Mouse (Mus musculus): ENCODE measurements around the gene Srl. TPM values are rescaled to one million over a fixed set of nuclear protein-coding genes. Genes with fewer than 3 reads are reported as not detected.

Srl gene
- polyA plus RNA-seq, 1 experiment from 2014 or later = 4.4 TPM

- WGBS (ENCODE audit: insufficient replicate concordance) = 63% methylated on average over 7 of the region's 7 CpGs
- ATAC-seq (ENCODE audit: low read depth) = no peak
These were observed 18.2 kb downstream of the Srl start for GRCm38 (mm10) chr16:4523313-4524004.

GRCm38 (mm10) chr16:4522879-4523278, 18.7 kb downstream of the Srl start:
- Histone ChIP-seq H3K36me3 (ENCODE audit: control insufficient read depth, insufficient read depth) (no peaks in the 10 kb centered on the region), H3K9me3 (replicated peaks; ENCODE audit: control insufficient read depth, low read length) (no peaks in the 10 kb centered on the region), H3K4me3 (ENCODE audit: low read depth, low read length) (no peak overlapping the region), H3K4me2 (ENCODE audit: low read depth, low read length) (no peak overlapping the region), H3K27me3 (ENCODE audit: control insufficient read depth, insufficient read depth, low read depth, low read length) (no peaks in the 10 kb centered on the region), H3K9ac (ENCODE audit: low read depth, low read length) (no peak overlapping the region), H3K4me1 (ENCODE audit: control insufficient read depth, low read depth, low read length) (no peaks in the 10 kb centered on the region), H3K27ac (ENCODE audit: low read length) (no peak overlapping the region)
- 52% methylated on average over 8 of the region's 8 CpGs for WGBS (ENCODE audit: insufficient replicate concordance)
- no peak for ATAC-seq (ENCODE audit: low read depth)

More at GRCm38 (mm10) chr16:4523313-4524004, 18.2 kb downstream of the Srl start:
- Histone ChIP-seq H3K36me3 (ENCODE audit: control insufficient read depth, insufficient read depth) (no peaks in the 10 kb centered on the region), H3K9ac (ENCODE audit: low read depth, low read length) (no peak overlapping the region), H3K27ac (ENCODE audit: low read length) (no peak overlapping the region), H3K9me3 (replicated peaks; ENCODE audit: control insufficient read depth, low read length) (no peaks in the 10 kb centered on the region), H3K4me1 (ENCODE audit: control insufficient read depth, low read depth, low read length) (no peaks in the 10 kb centered on the region), H3K4me3 (ENCODE audit: low read depth, low read length) (no peak overlapping the region), H3K27me3 (ENCODE audit: control insufficient read depth, insufficient read depth, low read depth, low read length) (no peaks in the 10 kb centered on the region), H3K4me2 (ENCODE audit: low read depth, low read length) (no peak overlapping the region)

GRCm38 (mm10) chr16:4521735-4522530, 19.7 kb downstream of the Srl start:
- Histone ChIP-seq H3K27ac (ENCODE audit: low read length) (no peak overlapping the region), H3K9ac (ENCODE audit: low read depth, low read length) (no peak overlapping the region), H3K9me3 (replicated peaks; ENCODE audit: control insufficient read depth, low read length) (no peaks in the 10 kb centered on the region), H3K4me1 (ENCODE audit: control insufficient read depth, low read depth, low read length) (no peaks in the 10 kb centered on the region), H3K27me3 (ENCODE audit: control insufficient read depth, insufficient read depth, low read depth, low read length) (no peaks in the 10 kb centered on the region), H3K36me3 (ENCODE audit: control insufficient read depth, insufficient read depth) (no peaks in the 10 kb centered on the region), H3K4me2 (ENCODE audit: low read depth, low read length) (no peak overlapping the region), H3K4me3 (ENCODE audit: low read depth, low read length) (no peak overlapping the region)
- no peak for ATAC-seq (ENCODE audit: low read depth)
- 68% methylated on average over 5 of the region's 5 CpGs for WGBS (ENCODE audit: insufficient replicate concordance)

GRCm38 (mm10) chr16:4521074-4521667, 20.4 kb downstream of the Srl start:
- no peaks in the 10 kb centered on the region for H3K27me3 ChIP-seq (ENCODE audit: control insufficient read depth, insufficient read depth, low read depth, low read length)
- WGBS (ENCODE audit: insufficient replicate concordance) = 39% methylated on average over 4 of the region's 4 CpGs
- no peak for ATAC-seq (ENCODE audit: low read depth)
- H3K9me3 ChIP-seq (replicated peaks; ENCODE audit: control insufficient read depth, low read length) = no peaks in the 10 kb centered on the region
- no peaks in the 10 kb centered on the region for H3K36me3 ChIP-seq (ENCODE audit: control insufficient read depth, insufficient read depth)
- H3K4me3 ChIP-seq (ENCODE audit: low read depth, low read length) = no peak overlapping the region
- no peak overlapping the region for H3K27ac ChIP-seq (ENCODE audit: low read length)
- no peak overlapping the region for H3K4me2 ChIP-seq (ENCODE audit: low read depth, low read length)
- no peak overlapping the region for H3K9ac ChIP-seq (ENCODE audit: low read depth, low read length)
- H3K4me1 ChIP-seq (ENCODE audit: control insufficient read depth, low read depth, low read length) = no peaks in the 10 kb centered on the region

- Histone ChIP-seq H3K4me3 (ENCODE audit: low read depth, low read length) (no peak overlapping the region), H3K4me1 (ENCODE audit: control insufficient read depth, low read depth, low read length) (no peaks in the 10 kb centered on the region), H3K4me2 (ENCODE audit: low read depth, low read length) (no peak overlapping the region)
These were observed 20.9 kb downstream of the Srl start for GRCm38 (mm10) chr16:4520673-4521072.

GRCm38 (mm10) chr16:4519825-4520224, 21.8 kb downstream of the Srl start:
- Histone ChIP-seq H3K27ac (ENCODE audit: low read length) (no peak overlapping the region), H3K36me3 (ENCODE audit: control insufficient read depth, insufficient read depth) (no peaks in the 10 kb centered on the region), H3K9me3 (replicated peaks; ENCODE audit: control insufficient read depth, low read length) (no peaks in the 10 kb centered on the region), H3K4me2 (ENCODE audit: low read depth, low read length) (no peak overlapping the region), H3K4me1 (ENCODE audit: control insufficient read depth, low read depth, low read length) (no peaks in the 10 kb centered on the region), H3K4me3 (ENCODE audit: low read depth, low read length) (no peak overlapping the region), H3K9ac (ENCODE audit: low read depth, low read length) (no peak overlapping the region), H3K27me3 (ENCODE audit: control insufficient read depth, insufficient read depth, low read depth, low read length) (no peaks in the 10 kb centered on the region)
- no peak for ATAC-seq (ENCODE audit: low read depth)
- WGBS (ENCODE audit: insufficient replicate concordance) = 70% methylated on average over 2 of the region's 2 CpGs

More at GRCm38 (mm10) chr16:4520673-4521072, 20.9 kb downstream of the Srl start:
- no peaks in the 10 kb centered on the region for H3K9me3 ChIP-seq (replicated peaks; ENCODE audit: control insufficient read depth, low read length)
- H3K36me3 ChIP-seq (ENCODE audit: control insufficient read depth, insufficient read depth) = no peaks in the 10 kb centered on the region
- H3K9ac ChIP-seq (ENCODE audit: low read depth, low read length) = no peak overlapping the region
- no peak for ATAC-seq (ENCODE audit: low read depth)
- WGBS (ENCODE audit: insufficient replicate concordance) = 54% methylated on average over 8 of the region's 8 CpGs
- H3K27me3 ChIP-seq (ENCODE audit: control insufficient read depth, insufficient read depth, low read depth, low read length) = no peaks in the 10 kb centered on the region
- no peak overlapping the region for H3K27ac ChIP-seq (ENCODE audit: low read length)

GRCm38 (mm10) chr16:4519157-4519556, 22.5 kb downstream of the Srl start:
- Histone ChIP-seq H3K27ac (ENCODE audit: low read length) (no peak overlapping the region), H3K9ac (ENCODE audit: low read depth, low read length) (no peak overlapping the region), H3K9me3 (replicated peaks; ENCODE audit: control insufficient read depth, low read length) (no peaks in the 10 kb centered on the region), H3K4me1 (ENCODE audit: control insufficient read depth, low read depth, low read length) (no peaks in the 10 kb centered on the region), H3K36me3 (ENCODE audit: control insufficient read depth, insufficient read depth) (no peaks in the 10 kb centered on the region), H3K27me3 (ENCODE audit: control insufficient read depth, insufficient read depth, low read depth, low read length) (no peaks in the 10 kb centered on the region), H3K4me2 (ENCODE audit: low read depth, low read length) (no peak overlapping the region), H3K4me3 (ENCODE audit: low read depth, low read length) (no peak overlapping the region)
- ATAC-seq (ENCODE audit: low read depth) = no peak
- 42% methylated on average over 4 of the region's 4 CpGs for WGBS (ENCODE audit: insufficient replicate concordance)

GRCm38 (mm10) chr16:4517906-4518305, 23.7 kb downstream of the Srl start:
- Histone ChIP-seq H3K9ac (ENCODE audit: low read depth, low read length) (no peak overlapping the region), H3K4me1 (ENCODE audit: control insufficient read depth, low read depth, low read length) (no peaks in the 10 kb centered on the region), H3K4me2 (ENCODE audit: low read depth, low read length) (no peak overlapping the region), H3K4me3 (ENCODE audit: low read depth, low read length) (no peak overlapping the region), H3K27me3 (ENCODE audit: control insufficient read depth, insufficient read depth, low read depth, low read length) (no peaks in the 10 kb centered on the region), H3K36me3 (ENCODE audit: control insufficient read depth, insufficient read depth) (no peaks in the 10 kb centered on the region), H3K27ac (ENCODE audit: low read length) (no peak overlapping the region), H3K9me3 (replicated peaks; ENCODE audit: control insufficient read depth, low read length) (no peaks in the 10 kb centered on the region)
- no peak for ATAC-seq (ENCODE audit: low read depth)
- 52% methylated on average over 2 of the region's 2 CpGs for WGBS (ENCODE audit: insufficient replicate concordance)

GRCm38 (mm10) chr16:4514383-4514782, 27.2 kb downstream of the Srl start:
- Histone ChIP-seq H3K9me3 (replicated peaks; ENCODE audit: control insufficient read depth, low read length) (no peaks in the 10 kb centered on the region), H3K9ac (ENCODE audit: low read depth, low read length) (no peak overlapping the region), H3K36me3 (ENCODE audit: control insufficient read depth, insufficient read depth) (no peaks in the 10 kb centered on the region), H3K27me3 (ENCODE audit: control insufficient read depth, insufficient read depth, low read depth, low read length) (no peaks in the 10 kb centered on the region), H3K4me1 (ENCODE audit: control insufficient read depth, low read depth, low read length) (no peaks in the 10 kb centered on the region), H3K4me3 (ENCODE audit: low read depth, low read length) (no peak overlapping the region), H3K4me2 (ENCODE audit: low read depth, low read length) (no peak overlapping the region), H3K27ac (ENCODE audit: low read length) (no peak overlapping the region)
- 67% methylated on average over 3 of the region's 3 CpGs for WGBS (ENCODE audit: insufficient replicate concordance)
- no peak for ATAC-seq (ENCODE audit: low read depth)

Measured in liver, embryonic 16.5 days (tissue).